Comparison of ENCODE assay signal across 30 mouse cellular contexts in genomic region chr11:46441774-46442173, GRCm38 (mm10). TPM values are rescaled to one million over a fixed set of nuclear protein-coding genes. Genes with fewer than 3 reads are reported as not detected.
DNase-seq lines count a peak whose midpoint lies in the region; ATAC-seq and TF ChIP-seq lines count a peak whose summit lies in the region.
"Had no signal": no experiment of that assay in that cellular context is flagged by ENCODE, and none has a peak within 500 bp of the region (broad histone marks: within the 10 kb centered on the region; RNA-seq: fewer than 3 reads in every experiment).

No protein-coding gene starts in this region.

- H3K4me2 ChIP-seq in CH12.LX (ENCODE audit: insufficient read depth, low read depth, poor library complexity, severe bottlenecking) = no peak overlapping the region
- H3K4me2 ChIP-seq in liver, embryonic 13.5 days = peak overlapping the region; percentile 32; the same call in 1 of the 2 replicates
- H3K4me2 ChIP-seq: embryonic facial prominence, embryonic 13.5 days; forebrain, embryonic 15.5 days; hindbrain, embryonic 14.5 days; limb, embryonic 12.5 days; neural tube, embryonic 12.5 days had no signal

- in situ Hi-C loops in CH12.LX (cut with MboI; ENCODE audit: low pct_ligation_motif_present, low pct_unique_long_range_greater_than_20kb, low sequenced_read_pairs) = loop anchor here (10.0 kb wide), 1 partner anchor 293 kb away; the partner anchor contains the start of gene Havcr1

- peaks cover 41% of the 10 kb centered on the region for H3K79me2 ChIP-seq in CH12.LX (replicated peaks; ENCODE audit: control insufficient read depth, extremely low read depth, insufficient read depth, poor library complexity, severe bottlenecking)

- TF ChIP-seq RAD21 in CH12.LX (IDR thresholded peaks at IDR 0.05; ENCODE audit: low read depth, low read length) = no peak

- H3K36me3 ChIP-seq in CH12.LX (replicated peaks in 1 of 2; ENCODE audit: control insufficient read depth in 1 of 2, insufficient read depth in 1 of 2, low read length in 1 of 2) = peaks cover 22 to 62% of the 10 kb centered on the region in 2 experiments
- H3K36me3 ChIP-seq in liver, embryonic 13.5 days = peaks cover 38% of the 10 kb centered on the region

- intact Hi-C loops in heart, postnatal 10 days (cut with DNase I) = loop anchor here (5.0 kb wide), 1 partner anchor 191 kb away; no protein-coding TSS in a partner anchor

- no peak for TF ChIP-seq POLR2A in CH12.LX (IDR thresholded peaks at IDR 0.05; ENCODE audit: low read depth, low read length)

- H3K27me3 ChIP-seq in CH12.LX (replicated peaks) = no peaks in the 10 kb centered on the region
- no peaks in the 10 kb centered on the region for H3K27me3 ChIP-seq in liver, embryonic 13.5 days
- H3K27me3 ChIP-seq: embryonic facial prominence, embryonic 13.5 days; forebrain, embryonic 15.5 days; limb, embryonic 12.5 days; neural tube, embryonic 12.5 days had no signal

- 18% methylated on average over 1 of the region's 1 CpGs for WGBS in liver, embryonic 13.5 days (ENCODE audit: insufficient replicate concordance)

- TF ChIP-seq CTCF in CH12.LX (conservative IDR thresholded peaks at IDR 0.05 in 1 of 2, IDR thresholded peaks at IDR 0.05 in 1 of 2; ENCODE audit: low read depth in 2 of 2, low read length in 2 of 2) = no peak
- TF ChIP-seq CTCF in layer of hippocampus, adult 2 months (conservative IDR thresholded peaks at IDR 0.05) = no peak

- dilution Hi-C loops in CH12.LX (cut with MboI; ENCODE audit: extremely low pct_ligation_motif_present, extremely low pct_unique_long_range_greater_than_20kb, low sequenced_read_pairs) = no loop called here

- TF ChIP-seq EP300 in CH12.LX (IDR thresholded peaks at IDR 0.05; ENCODE audit: low read length) = peak; percentile 42

- H3K9me3 ChIP-seq in CH12.LX (replicated peaks; ENCODE audit: low read length) = no peaks in the 10 kb centered on the region
- no peaks in the 10 kb centered on the region for H3K9me3 ChIP-seq in liver, embryonic 13.5 days (replicated peaks)
- H3K9me3 ChIP-seq: embryonic facial prominence, embryonic 13.5 days; forebrain, embryonic 15.5 days; limb, embryonic 12.5 days; neural tube, embryonic 12.5 days had no signal

- peaks cover 2 to 63% of the 10 kb centered on the region in 2 experiments; a peak in 3 of 4 replicates for H3K4me1 ChIP-seq in CH12.LX (ENCODE audit: control insufficient read depth in 1 of 2, insufficient read depth in 2 of 2)
- H3K4me1 ChIP-seq in liver, embryonic 13.5 days (replicated peaks) = peaks cover 57% of the 10 kb centered on the region

- H3K4me3 ChIP-seq in CH12.LX (replicated peaks in 1 of 3; ENCODE audit: low read depth in 2 of 3, low read length in 2 of 3, poor library complexity in 1 of 3) = no peak overlapping the region
- no peak overlapping the region for H3K4me3 ChIP-seq in liver, embryonic 13.5 days (replicated peaks)
- no peak overlapping the region for H3K4me3 ChIP-seq in layer of hippocampus, adult 2 months
- H3K4me3 ChIP-seq: embryonic facial prominence, embryonic 13.5 days; forebrain, embryonic 15.5 days; limb, embryonic 12.5 days; neural tube, embryonic 12.5 days had no signal

- no peak overlapping the region for H3K27ac ChIP-seq in CH12.LX (ENCODE audit: insufficient read depth, low read depth)
- H3K27ac ChIP-seq in liver, embryonic 13.5 days = peak overlapping the region; percentile 40
- no peak overlapping the region for H3K27ac ChIP-seq in layer of hippocampus, adult 2 months
- H3K27ac ChIP-seq: embryonic facial prominence, embryonic 13.5 days; forebrain, embryonic 15.5 days; hindbrain, embryonic 14.5 days; kidney, postnatal 0 days; limb, embryonic 12.5 days; neural tube, embryonic 12.5 days had no signal

- no peak for DNase-seq in CH12.LX (ENCODE audit: extremely low read depth)
- DNase-seq in liver, embryonic 13.5 days = no peak
- no peak for DNase-seq in layer of hippocampus, adult 2 months (ENCODE audit: low spot score in 2 of 2)
- DNase-seq in heart, postnatal 10 days = no peak
- no peak for DNase-seq in B cell, adult 2 months
- DNase-seq: adrenal gland, postnatal 25 days; cerebellum, adult 11 months; cerebellum, postnatal 25 days; embryo, embryonic 11 days; gastrocnemius, postnatal 36 days; heart, postnatal 4 days; kidney, adult 18-20 months; lung, adult 2 months; lung, postnatal 14 days; midbrain, embryonic 14.5 days; right cerebral cortex, postnatal 14 days had no signal

- ATAC-seq in common myeloid progenitor, adult 5-6 weeks (replicated peaks; ENCODE audit: low read depth, poor library complexity, severe bottlenecking) = peak; percentile 48
- ATAC-seq in liver, embryonic 13.5 days (ENCODE audit: low read depth) = peak; percentile 55
- peak; percentile 60 for ATAC-seq in megakaryocyte-erythroid progenitor cell, adult 5-6 weeks (replicated peaks; ENCODE audit: low FRiP score, low TSS enrichment, poor library complexity, severe bottlenecking)
- ATAC-seq: forebrain, embryonic 15.5 days; inflammation-experienced regulatory T-cells, adult 6 months had no signal

- H3K9ac ChIP-seq in CH12.LX (ENCODE audit: insufficient read depth, low read depth) = no peak overlapping the region
- no peak overlapping the region for H3K9ac ChIP-seq in liver, embryonic 13.5 days
- H3K9ac ChIP-seq: embryonic facial prominence, embryonic 13.5 days; forebrain, embryonic 15.5 days; hindbrain, embryonic 14.5 days; limb, embryonic 12.5 days; neural tube, embryonic 12.5 days had no signal

TF ChIP-seq in CH12.LX, 34 proteins besides CTCF, POLR2A, EP300 and RAD21:
- TF ChIP-seq ZMIZ1 (IDR thresholded peaks at IDR 0.05; ENCODE audit: low read depth, low read length) = 0 out of 2 replicates have a peak, but pooled peaks have one; percentile 38
- no peak for TF ChIP-seq ZKSCAN1 (IDR thresholded peaks at IDR 0.05; ENCODE audit: borderline replicate concordance, low read depth, low read length)
TF ChIP-seq in CH12.LX: peak in this region for 1.

RNA-seq across cellular contexts. Expression of gene Med7, which starts 5.0 kb away (rescaled TPM):
- total RNA-seq in CH12.LX (2012; rRNA removed) (32.7 and 37.1 TPM in 2 replicates), CH12.LX (2014; rRNA removed) (104 and 115 TPM in 2 replicates)
- 59.9 and 60.0 TPM in 2 replicates for polyA plus RNA-seq in CH12.LX (2012; ENCODE audit: insufficient read length, low read depth)
- total RNA-seq in common myeloid progenitor, adult 5-6 weeks (2017) = 38.7 and 45.2 TPM in 2 replicates
- 62.4 and 67.7 TPM in 2 replicates for polyA plus RNA-seq in liver, embryonic 13.5 days (2015; fragmentation: Nextera tagmentation; extraction: Ambion mirVana)
- 121 and 124 TPM in 2 replicates for total RNA-seq in megakaryocyte-erythroid progenitor cell, adult 5-6 weeks (2014; fragmentation: Nextera tagmentation)
- total RNA-seq in megakaryocyte-erythroid progenitor cell, adult 5-6 weeks (2017) = 49.7 and 59.8 TPM in 2 replicates
- total RNA-seq in layer of hippocampus, adult 2 months (2021) = 10 to 100 TPM; 34.4 to 36.1 TPM
- 10 to 100 TPM; 18.8 to 19.0 TPM for total RNA-seq in heart, postnatal 10 days (2021)

RNA-seq across cellular contexts. Expression of gene Havcr2, which starts 13.0 kb away (rescaled TPM):
- total RNA-seq in CH12.LX (2012; rRNA removed) (0.08 TPM in 1 of 2 replicates, not detected in the other), CH12.LX (2014; rRNA removed) (0.20 and 0.27 TPM in 2 replicates)
- 0.44 and 0.60 TPM in 2 replicates for polyA plus RNA-seq in CH12.LX (2012; ENCODE audit: insufficient read length, low read depth)
- 1.2 and 4.4 TPM in 2 replicates for total RNA-seq in common myeloid progenitor, adult 5-6 weeks (2017)
- polyA plus RNA-seq in liver, embryonic 13.5 days (2015; fragmentation: Nextera tagmentation; extraction: Ambion mirVana) = 0.09 and 0.19 TPM in 2 replicates
- total RNA-seq in megakaryocyte-erythroid progenitor cell, adult 5-6 weeks (2014; fragmentation: Nextera tagmentation) = 0.54 and 0.63 TPM in 2 replicates
- total RNA-seq in megakaryocyte-erythroid progenitor cell, adult 5-6 weeks (2017) = 0.52 and 1.4 TPM in 2 replicates
- total RNA-seq in layer of hippocampus, adult 2 months (2021) = 1 to 10 TPM; 2.2 to 2.8 TPM
- under 1 TPM; 0.22 TPM for total RNA-seq in heart, postnatal 10 days (2021)
- total RNA-seq: gastrocnemius, postnatal 36 days had no signal
- polyA plus RNA-seq: embryonic facial prominence, embryonic 13.5 days; limb, embryonic 12.5 days had no signal

RNA-seq across cellular contexts. Expression of gene Fam71b, which starts 45.4 kb away (rescaled TPM):
- total RNA-seq in CH12.LX (2012; rRNA removed) (2.6 and 2.7 TPM in 2 replicates), CH12.LX (2014; rRNA removed) (0.46 TPM in 1 of 2 replicates, not detected in the other)
- 2.4 and 2.6 TPM in 2 replicates for polyA plus RNA-seq in CH12.LX (2012; ENCODE audit: insufficient read length, low read depth)
- not detected in 2 replicates for total RNA-seq in common myeloid progenitor, adult 5-6 weeks (2017)
- not detected in 2 replicates for polyA plus RNA-seq in liver, embryonic 13.5 days (2015; fragmentation: Nextera tagmentation; extraction: Ambion mirVana)
- not detected in 2 replicates for total RNA-seq in megakaryocyte-erythroid progenitor cell, adult 5-6 weeks (2014; fragmentation: Nextera tagmentation)
- not detected in 2 replicates for total RNA-seq in megakaryocyte-erythroid progenitor cell, adult 5-6 weeks (2017)
- total RNA-seq in layer of hippocampus, adult 2 months (2021) = not detected
- not detected for total RNA-seq in heart, postnatal 10 days (2021)
- total RNA-seq: adrenal gland, postnatal 25 days; gastrocnemius, postnatal 36 days; heart, adult 8-10 months; heart, postnatal 4 days; layer of hippocampus, postnatal 25 days; left cerebral cortex, postnatal 10 days had no signal
- polyA plus RNA-seq: brain, embryonic 14.5 days; embryonic facial prominence, embryonic 13.5 days; forebrain, embryonic 15.5 days; heart, embryonic 14.5 days; hindbrain, embryonic 14.5 days; kidney, postnatal 0 days; limb, embryonic 12.5 days; midbrain, embryonic 14.5 days; neural tube, embryonic 12.5 days had no signal

RNA-seq across cellular contexts. Expression of gene Itk, which starts 52.5 kb away (rescaled TPM):
- total RNA-seq in CH12.LX (2012; rRNA removed) = 0.29 and 0.64 TPM in 2 replicates
- 0.11 and 0.14 TPM in 2 replicates for total RNA-seq in CH12.LX (2014; rRNA removed)
- 0.14 and 0.17 TPM in 2 replicates for polyA plus RNA-seq in CH12.LX (2012; ENCODE audit: insufficient read length, low read depth)
- total RNA-seq in common myeloid progenitor, adult 5-6 weeks (2017) = 0.87 and 1.1 TPM in 2 replicates
- 0.12 and 0.16 TPM in 2 replicates for polyA plus RNA-seq in liver, embryonic 13.5 days (2015; fragmentation: Nextera tagmentation; extraction: Ambion mirVana)
- 3.4 and 4.8 TPM in 2 replicates for total RNA-seq in megakaryocyte-erythroid progenitor cell, adult 5-6 weeks (2014; fragmentation: Nextera tagmentation)
- total RNA-seq in megakaryocyte-erythroid progenitor cell, adult 5-6 weeks (2017) = 1.7 and 1.8 TPM in 2 replicates
- total RNA-seq in layer of hippocampus, adult 2 months (2021) = under 1 TPM; 0.27 to 0.38 TPM
- under 1 TPM; 0.50 to 0.86 TPM for total RNA-seq in heart, postnatal 10 days (2021)
- polyA plus RNA-seq: embryonic facial prominence, embryonic 13.5 days; forebrain, embryonic 15.5 days; heart, embryonic 14.5 days; limb, embryonic 12.5 days; midbrain, embryonic 14.5 days; neural tube, embryonic 12.5 days had no signal
